ENCODE assay signal across 9 mouse cellular contexts in genomic region chr6:86921880-86922279, GRCm38 (mm10).
DNase-seq lines count a peak whose midpoint lies in the region; ATAC-seq and TF ChIP-seq lines count a peak whose summit lies in the region.
"Had no signal": no experiment of that assay in that cellular context is flagged by ENCODE, and none has a peak within 500 bp of the region (broad histone marks: within the 10 kb centered on the region; RNA-seq: fewer than 3 reads in every experiment).

No protein-coding gene starts in this region.

- TF ChIP-seq CTCF in thymus, adult 2 months (IDR thresholded peaks at IDR 0.05; ENCODE audit: borderline replicate concordance, control insufficient read depth, extremely low read depth, insufficient read depth, low read length, poor library complexity) = peak; percentile 67; the same call in 1 of the 2 replicates

- H3K4me1 ChIP-seq in intestine, embryonic 16.5 days (ENCODE audit: control insufficient read depth, insufficient read depth, low read length) = 0 out of 2 replicates have a peak, but pooled peaks cover 9% of the 10 kb centered on the region
- no peaks in the 10 kb centered on the region for H3K4me1 ChIP-seq in limb, embryonic 11.5 days (ENCODE audit: control insufficient read depth, insufficient read depth, low read length)
- H3K4me1 ChIP-seq in neural tube, embryonic 13.5 days (replicated peaks) = peaks cover 9% of the 10 kb centered on the region
- H3K4me1 ChIP-seq in thymus, adult 2 months (replicated peaks; ENCODE audit: control insufficient read depth, insufficient read depth, low read length) = peaks cover 9% of the 10 kb centered on the region

- no peak overlapping the region for H3K9ac ChIP-seq in intestine, embryonic 16.5 days (ENCODE audit: low read depth, low read length)
- no peak overlapping the region for H3K9ac ChIP-seq in limb, embryonic 11.5 days (ENCODE audit: low read length)
- no peak overlapping the region for H3K9ac ChIP-seq in neural tube, embryonic 13.5 days
- H3K9ac ChIP-seq: hindbrain, embryonic 15.5 days had no signal

- 24% methylated on average over 4 of the region's 4 CpGs for WGBS in intestine, embryonic 16.5 days
- 18% methylated on average over 4 of the region's 4 CpGs for WGBS in limb, embryonic 11.5 days
- WGBS in neural tube, embryonic 13.5 days = 15% methylated on average over 4 of the region's 4 CpGs
- WGBS in thymus, adult 2 months = 34% methylated on average over 4 of the region's 4 CpGs

- H3K9me3 ChIP-seq in intestine, embryonic 16.5 days (ENCODE audit: control insufficient read depth, low read length) = no peaks in the 10 kb centered on the region
- no peaks in the 10 kb centered on the region for H3K9me3 ChIP-seq in limb, embryonic 11.5 days (ENCODE audit: control insufficient read depth, low read length)
- no peaks in the 10 kb centered on the region for H3K9me3 ChIP-seq in neural tube, embryonic 13.5 days
- H3K9me3 ChIP-seq: hindbrain, embryonic 15.5 days had no signal

- no peaks in the 10 kb centered on the region for H3K27me3 ChIP-seq in intestine, embryonic 16.5 days (replicated peaks; ENCODE audit: control insufficient read depth, insufficient read depth, low read length)
- H3K27me3 ChIP-seq in limb, embryonic 11.5 days (ENCODE audit: control insufficient read depth, insufficient read depth, low read length) = no peaks in the 10 kb centered on the region
- no peaks in the 10 kb centered on the region for H3K27me3 ChIP-seq in neural tube, embryonic 13.5 days
- H3K27me3 ChIP-seq in thymus, adult 2 months (ENCODE audit: control insufficient read depth, insufficient read depth, low read length) = no peaks in the 10 kb centered on the region
- H3K27me3 ChIP-seq: hindbrain, embryonic 15.5 days had no signal

- H3K4me2 ChIP-seq in intestine, embryonic 16.5 days (ENCODE audit: low read depth, low read length) = no peak overlapping the region
- no peak overlapping the region for H3K4me2 ChIP-seq in limb, embryonic 11.5 days (ENCODE audit: low read depth, severe bottlenecking)
- no peak overlapping the region for H3K4me2 ChIP-seq in neural tube, embryonic 13.5 days
- H3K4me2 ChIP-seq: hindbrain, embryonic 15.5 days had no signal

- peak; percentile 71 for ATAC-seq in intestine, embryonic 16.5 days
- ATAC-seq in limb, embryonic 11.5 days (ENCODE audit: insufficient number of reproducible peaks, low FRiP score, low TSS enrichment, low read depth) = peak; percentile 54; the same call in 1 of the 2 replicates
- ATAC-seq in neural tube, embryonic 13.5 days (ENCODE audit: low read depth) = peak; percentile 40; the same call in 1 of the 2 replicates

- no peak overlapping the region for H3K27ac ChIP-seq in intestine, embryonic 16.5 days (ENCODE audit: low read length)
- H3K27ac ChIP-seq in limb, embryonic 11.5 days (replicated peaks; ENCODE audit: low read depth, low read length) = no peak overlapping the region
- no peak overlapping the region for H3K27ac ChIP-seq in neural tube, embryonic 13.5 days (replicated peaks)
- no peak overlapping the region for H3K27ac ChIP-seq in thymus, adult 2 months (ENCODE audit: control insufficient read depth, insufficient read depth, low read length)
- H3K27ac ChIP-seq: hindbrain, embryonic 15.5 days had no signal

- no peak for TF ChIP-seq POLR2A in thymus, adult 2 months (IDR thresholded peaks at IDR 0.05; ENCODE audit: control insufficient read depth, extremely low read depth, insufficient read depth, low read length, poor library complexity)

- no peaks in the 10 kb centered on the region; the same call in 1 of the 2 replicates for H3K36me3 ChIP-seq in intestine, embryonic 16.5 days (ENCODE audit: control insufficient read depth, insufficient read depth, low read length)
- no peaks in the 10 kb centered on the region for H3K36me3 ChIP-seq in limb, embryonic 11.5 days (ENCODE audit: control insufficient read depth, insufficient read depth, low read length)
- peaks cover 17% of the 10 kb centered on the region for H3K36me3 ChIP-seq in neural tube, embryonic 13.5 days
- H3K36me3 ChIP-seq in thymus, adult 2 months (ENCODE audit: control insufficient read depth, insufficient read depth, low read length) = peaks cover 9% of the 10 kb centered on the region

- no peak overlapping the region for H3K4me3 ChIP-seq in intestine, embryonic 16.5 days (ENCODE audit: low read length)
- H3K4me3 ChIP-seq in limb, embryonic 11.5 days (ENCODE audit: low read depth, low read length) = no peak overlapping the region
- H3K4me3 ChIP-seq in neural tube, embryonic 13.5 days = no peak overlapping the region
- no peak overlapping the region for H3K4me3 ChIP-seq in thymus, adult 2 months (ENCODE audit: control insufficient read depth, insufficient read depth, low read length)
- H3K4me3 ChIP-seq: hindbrain, embryonic 15.5 days had no signal

- peak; percentile 72 for DNase-seq in B cell, adult 2 months
- peak; percentile 87 for DNase-seq in NIH3T3 (ENCODE audit: low read depth)
- DNase-seq in cerebellum, adult 9-10 months = peak; percentile 88
- DNase-seq in gastrocnemius, adult 8-10 months (ENCODE audit: low spot score in 2 of 2) = peak; percentile 27 to 40
- peak; percentile 73 for DNase-seq in limb, embryonic 11.5 days (ENCODE audit: low spot score)
- peak; percentile 64 for DNase-seq in thymus, adult 2 months

Comparison
In these comparisons a context has a peak if more than half of its experiments do, and no peak if none do; other contexts are left out.
1. DNase-seq: peak in every context shown above with its lines; median percentile 88 in cerebellum, adult 9-10 months; 87 in NIH3T3; 73 in limb, embryonic 11.5 days; 72 in B cell, adult 2 months; 64 in thymus, adult 2 months; 34 in gastrocnemius, adult 8-10 months.